15 mouse cellular contexts compared by ENCODE assay signal in the genomic region with DNA sequence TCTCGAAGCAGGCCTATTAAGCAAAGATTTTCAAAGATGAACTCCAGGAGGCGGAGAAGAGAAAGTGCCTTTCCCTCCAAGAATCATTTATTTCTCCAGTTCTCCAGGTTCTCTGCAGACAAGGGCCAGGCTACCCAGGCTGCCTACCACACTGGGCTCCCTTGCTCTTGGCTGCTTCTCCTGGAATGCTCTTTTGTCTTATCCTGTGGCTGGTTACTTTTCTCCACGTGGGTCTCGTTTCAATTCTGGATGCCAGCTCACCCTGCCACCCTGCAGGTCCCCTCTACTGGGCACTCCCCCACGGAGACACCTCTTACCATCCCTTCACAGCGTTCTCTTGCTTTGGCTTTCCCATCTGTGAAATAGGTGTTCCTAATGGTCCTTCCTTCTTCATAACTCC.
DNase-seq lines count a peak whose midpoint lies in the region; ATAC-seq and TF ChIP-seq lines count a peak whose summit lies in the region.
"Had no signal": no experiment of that assay in that cellular context is flagged by ENCODE, and none has a peak within 500 bp of the region (broad histone marks: within the 10 kb centered on the region; RNA-seq: fewer than 3 reads in every experiment).

No protein-coding gene starts in this region.

- no peak for ATAC-seq in heart, embryonic 13.5 days (ENCODE audit: extremely low read depth, insufficient number of reproducible peaks, low FRiP score, low TSS enrichment)
- no peak for ATAC-seq in limb, embryonic 15.5 days (ENCODE audit: insufficient number of reproducible peaks, low FRiP score, low TSS enrichment, low read depth)
- ATAC-seq: liver, embryonic 12.5 days had no signal

- WGBS in heart, embryonic 13.5 days, result 53% methylated on average over 6 of the region's 6 CpGs
- 38% methylated on average over 6 of the region's 6 CpGs for WGBS in limb, embryonic 15.5 days

- no peak overlapping the region for H3K4me2 ChIP-seq in heart, embryonic 13.5 days
- no peak overlapping the region for H3K4me2 ChIP-seq in limb, embryonic 15.5 days
- H3K4me2 ChIP-seq: liver, embryonic 12.5 days had no signal

- no peaks in the 10 kb centered on the region for H3K36me3 ChIP-seq in heart, embryonic 13.5 days
- H3K36me3 ChIP-seq in limb, embryonic 15.5 days, result no peaks in the 10 kb centered on the region
- H3K36me3 ChIP-seq: G1E; liver, embryonic 12.5 days had no signal

- H3K9ac ChIP-seq in heart, embryonic 13.5 days, result peak overlapping the region; percentile 41; the same call in 1 of the 2 replicates
- H3K9ac ChIP-seq in limb, embryonic 15.5 days, result no peak overlapping the region; the same call in 1 of the 2 replicates
- H3K9ac ChIP-seq: liver, embryonic 12.5 days had no signal

- no peaks in the 10 kb centered on the region for H3K9me3 ChIP-seq in heart, embryonic 13.5 days
- H3K9me3 ChIP-seq in limb, embryonic 15.5 days, result no peaks in the 10 kb centered on the region
- H3K9me3 ChIP-seq: G1E; liver, embryonic 12.5 days had no signal

- peaks cover 60% of the 10 kb centered on the region for H3K4me1 ChIP-seq in heart, embryonic 13.5 days
- peaks cover 24% of the 10 kb centered on the region for H3K4me1 ChIP-seq in limb, embryonic 15.5 days
- H3K4me1 ChIP-seq: liver, embryonic 12.5 days had no signal

- TF ChIP-seq CTCF in gastrocnemius, adult 2 months (IDR thresholded peaks at IDR 0.05), result no peak
- no peak for TF ChIP-seq CTCF in brain, embryonic 14.5 days (IDR thresholded peaks at IDR 0.05; ENCODE audit: borderline replicate concordance, extremely low read depth, insufficient read depth, insufficient read length)

- no peak for TF ChIP-seq POLR2A in brain, embryonic 14.5 days (IDR thresholded peaks at IDR 0.05; ENCODE audit: borderline replicate concordance, extremely low read depth, insufficient read depth, insufficient read length, poor library complexity, severe bottlenecking)

- no peaks in the 10 kb centered on the region for H3K27me3 ChIP-seq in heart, embryonic 13.5 days (replicated peaks)
- H3K27me3 ChIP-seq in limb, embryonic 15.5 days, result no peaks in the 10 kb centered on the region

- intact Hi-C loops in gastrocnemius, adult 2 months (cut with DNase I), result no loop called here

- peak overlapping the region; percentile 48 for H3K27ac ChIP-seq in gastrocnemius, adult 2 months
- H3K27ac ChIP-seq in heart, embryonic 13.5 days (replicated peaks), result peak overlapping the region; percentile 87
- H3K27ac ChIP-seq in limb, embryonic 15.5 days, result peak overlapping the region; percentile 76
- H3K27ac ChIP-seq: liver, embryonic 12.5 days had no signal

- DNase-seq in gastrocnemius, adult 2 months, result no peak
- no peak for DNase-seq in gastrocnemius, adult 18-20 months (ENCODE audit: low spot score)
- peak; percentile 34 for DNase-seq in brain, embryonic 14.5 days (ENCODE audit: low read depth)
- no peak for DNase-seq in urinary bladder, postnatal 14 days (ENCODE audit: low spot score)
- no peak for DNase-seq in kidney, postnatal 4 days
- DNase-seq in urinary bladder, postnatal 10 days (ENCODE audit: low spot score), result no peak
- DNase-seq: B cell, adult 2 months; cerebellum, adult 8-10 months; kidney, postnatal 10 days; lung, postnatal 14 days; spleen, adult 18-20 months had no signal

- H3K4me3 ChIP-seq in gastrocnemius, adult 2 months, result no peak overlapping the region
- no peak overlapping the region for H3K4me3 ChIP-seq in heart, embryonic 13.5 days
- H3K4me3 ChIP-seq in limb, embryonic 15.5 days, result no peak overlapping the region
- H3K4me3 ChIP-seq: liver, embryonic 12.5 days had no signal
